ENCODE assay signal across 8 mouse cellular contexts in genomic region chr6:90575261-90575715, GRCm38 (mm10). TPM values are rescaled to one million over a fixed set of nuclear protein-coding genes. Genes with fewer than 3 reads are reported as not detected.
A peak's percentile ranks its signal among the peaks of the same experiment; 100 is the strongest.
DNase-seq lines count a peak whose midpoint lies in the region; ATAC-seq and TF ChIP-seq lines count a peak whose summit lies in the region.

No protein-coding gene starts in this region.

- peak; percentile 73 for TF ChIP-seq CTCF in G1E (IDR thresholded peaks at IDR 0.05; ENCODE audit: low read depth, low read length)

- intact Hi-C loops in heart, postnatal 25 days (cut with DNase I), result loop anchor here (5.0 kb wide), 1 partner anchor 128 kb away; no protein-coding TSS in a partner anchor

- peaks cover 22% of the 10 kb centered on the region for H3K27me3 ChIP-seq in G1E (ENCODE audit: insufficient read depth, low read length)
- H3K27me3 ChIP-seq in forebrain, embryonic 16.5 days (replicated peaks; ENCODE audit: control insufficient read depth, insufficient read depth, low read length), result no peaks in the 10 kb centered on the region
- no peaks in the 10 kb centered on the region for H3K27me3 ChIP-seq in neural tube, embryonic 15.5 days (replicated peaks)

- no peaks in the 10 kb centered on the region for H3K36me3 ChIP-seq in G1E (replicated peaks)
- no peaks in the 10 kb centered on the region for H3K36me3 ChIP-seq in forebrain, embryonic 16.5 days (ENCODE audit: control insufficient read depth, insufficient read depth)
- H3K36me3 ChIP-seq in neural tube, embryonic 15.5 days, result no peaks in the 10 kb centered on the region

- H3K4me1 ChIP-seq in G1E (ENCODE audit: insufficient read depth, low read depth, low read length), result no peaks in the 10 kb centered on the region
- 0 out of 2 replicates have a peak, but pooled peaks cover 4% of the 10 kb centered on the region for H3K4me1 ChIP-seq in forebrain, embryonic 16.5 days (replicated peaks; ENCODE audit: control insufficient read depth, insufficient read depth, low read length)
- peaks cover 7% of the 10 kb centered on the region for H3K4me1 ChIP-seq in neural tube, embryonic 15.5 days

- no peak overlapping the region for H3K4me3 ChIP-seq in G1E (ENCODE audit: low read depth, low read length)
- no peak overlapping the region for H3K4me3 ChIP-seq in forebrain, embryonic 16.5 days (replicated peaks; ENCODE audit: low read length)
- no peak overlapping the region for H3K4me3 ChIP-seq in neural tube, embryonic 15.5 days (replicated peaks)

- no peak overlapping the region for H3K9ac ChIP-seq in forebrain, embryonic 16.5 days (replicated peaks; ENCODE audit: low read depth, low read length)
- no peak overlapping the region for H3K9ac ChIP-seq in neural tube, embryonic 15.5 days (replicated peaks)

- no peak overlapping the region for H3K27ac ChIP-seq in forebrain, embryonic 16.5 days (ENCODE audit: low read length)
- peak overlapping the region; percentile 47 for H3K27ac ChIP-seq in neural tube, embryonic 15.5 days (replicated peaks)

- no peaks in the 10 kb centered on the region for H3K9me3 ChIP-seq in G1E (replicated peaks)
- no peaks in the 10 kb centered on the region for H3K9me3 ChIP-seq in forebrain, embryonic 16.5 days (ENCODE audit: control insufficient read depth, low read length)
- H3K9me3 ChIP-seq in neural tube, embryonic 15.5 days (replicated peaks), result no peaks in the 10 kb centered on the region

- H3K4me2 ChIP-seq in forebrain, embryonic 16.5 days (ENCODE audit: low read length), result no peak overlapping the region
- no peak overlapping the region for H3K4me2 ChIP-seq in neural tube, embryonic 15.5 days

- peak; percentile 28; the same call in 1 of the 2 replicates for ATAC-seq in G1E (ENCODE audit: extremely low read depth, insufficient number of reproducible peaks, low FRiP score, poor library complexity, severe bottlenecking)
- peak; percentile 57 for ATAC-seq in forebrain, embryonic 16.5 days
- ATAC-seq in neural tube, embryonic 15.5 days (ENCODE audit: low FRiP score), result peak; percentile 45; the same call in 1 of the 2 replicates

- DNase-seq in G1E (ENCODE audit: low spot score), result peak; percentile 50
- peak; percentile 79 for DNase-seq in cerebellum, adult 11 months
- DNase-seq in heart, postnatal 25 days (ENCODE audit: low spot score), result peak; percentile 23
- peak; percentile 92 for DNase-seq in kidney, postnatal 4 days
- peak; percentile 63 to 69 for DNase-seq in lung, adult 18-20 months
- peak; percentile 56 for DNase-seq in thymus, postnatal 0 days (ENCODE audit: low spot score)

- 37% methylated on average over 3 of the region's 3 CpGs for WGBS in forebrain, embryonic 16.5 days
- WGBS in neural tube, embryonic 15.5 days, result 33% methylated on average over 3 of the region's 3 CpGs

RNA-seq across cellular contexts. Expression of gene Slc41a3, which starts 29.2 kb away (rescaled TPM):
- 51.0 and 55.7 TPM in 2 replicates for total RNA-seq in G1E (2014; fragmentation: Nextera tagmentation)
- total RNA-seq in G1E (2017), result 47.7 and 50.2 TPM in 2 replicates
- polyA plus RNA-seq in G1E (2012), result 84.7 and 85.1 TPM in 2 replicates
- polyA plus RNA-seq in forebrain, embryonic 16.5 days (2015; fragmentation: Nextera tagmentation; extraction: Ambion mirVana), result 2.4 and 3.3 TPM in 2 replicates
- total RNA-seq in heart, postnatal 25 days (2021), result 100 to 1,000 TPM in 1 of 2 experiments, 10 to 100 TPM in 1; 51.0 to 103 TPM
- 8.2 TPM in 2 replicates for polyA plus RNA-seq in neural tube, embryonic 15.5 days (2015; fragmentation: Nextera tagmentation; extraction: Ambion mirVana)
- polyA plus RNA-seq in thymus, postnatal 0 days (2015; fragmentation: Nextera tagmentation; extraction: Ambion mirVana), result 5.0 and 7.5 TPM in 2 replicates

Comparison
In these comparisons a context has a peak if more than half of its experiments do, and no peak if none do; other contexts are left out.
1. DNase-seq: peak in every context shown above with its lines; median percentile 92 in kidney, postnatal 4 days; 79 in cerebellum, adult 11 months; 66 in lung, adult 18-20 months; 56 in thymus, postnatal 0 days; 50 in G1E; 23 in heart, postnatal 25 days.